Mouse (Mus musculus): ENCODE results near the gene Mcts2. TPM values are rescaled to one million over a fixed set of nuclear protein-coding genes. Genes with fewer than 3 reads are reported as not detected.

Mcts2 gene
- polyA plus RNA-seq (2017; shearing (Covaris generic)), result 4.7 TPM

GRCm38 (mm10) chr2:152686806-152687267 is at the start of gene Mcts2:
Gene Mcts2, plus strand, starts transcription at chr2:152687035.

GRCm38 (mm10) chr2:152669256-152669638 is 17.6 kb upstream of the Mcts2 start, which contains the start of gene H13:
Gene H13, plus strand, starts transcription at chr2:152669461.

DNA sequence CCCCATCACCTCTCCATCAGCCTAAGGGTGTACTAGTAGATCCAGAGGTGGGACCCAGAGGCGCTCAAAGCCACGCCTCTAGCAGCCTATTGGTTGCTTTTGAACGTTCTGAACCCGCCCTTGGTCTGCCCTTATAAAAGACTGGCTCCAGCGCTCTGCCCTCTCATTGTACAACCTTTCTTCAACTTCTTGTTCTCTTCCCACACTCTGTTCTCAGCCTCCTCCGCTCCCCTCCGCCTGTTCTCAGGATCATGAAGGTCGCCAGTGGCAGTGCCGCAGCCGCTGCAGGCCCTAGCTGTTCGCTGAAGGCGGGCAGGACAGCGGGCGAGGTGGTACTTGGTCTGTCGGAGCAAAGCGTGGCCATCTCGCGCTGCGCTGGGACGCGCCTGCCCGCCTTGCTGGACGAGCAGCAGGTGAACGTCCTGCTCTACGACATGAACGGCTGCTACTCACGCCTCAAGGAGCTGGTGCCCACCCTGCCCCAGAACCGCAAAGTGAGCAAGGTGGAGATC is 49.3 kb downstream of the Mcts2 start, which contains the start of gene Id1:
Gene Id1, plus strand, starts transcription at position 162 of the 512 bp plus-strand sequence.

Other genes with a start within 250 kb of the Mcts2 start
- not detected for gene Defb23, start 222.4 kb upstream of the Mcts2 start, polyA plus RNA-seq (2017; shearing (Covaris generic))
- gene Defb20, start 210.0 kb upstream of the Mcts2 start, polyA plus RNA-seq (2017; shearing (Covaris generic)), result not detected
- not detected for gene Defb22, start 196.9 kb upstream of the Mcts2 start, polyA plus RNA-seq (2017; shearing (Covaris generic))
- not detected for gene Defb26, start 175.3 kb upstream of the Mcts2 start, polyA plus RNA-seq (2017; shearing (Covaris generic))
- gene Defb28, start 168.8 kb upstream of the Mcts2 start, polyA plus RNA-seq (2017; shearing (Covaris generic)), result not detected
- not detected for gene Defb29, start 146.9 kb upstream of the Mcts2 start, polyA plus RNA-seq (2017; shearing (Covaris generic))
- not detected for gene Gm17416, start 117.7 kb upstream of the Mcts2 start, polyA plus RNA-seq (2017; shearing (Covaris generic))
- not detected for gene Defb21, start 114.3 kb upstream of the Mcts2 start, polyA plus RNA-seq (2017; shearing (Covaris generic))
- gene Defb19, start 106.7 kb upstream of the Mcts2 start, polyA plus RNA-seq (2017; shearing (Covaris generic)), result 1.1 TPM
- not detected for gene Defb45, start 87.6 kb upstream of the Mcts2 start, polyA plus RNA-seq (2017; shearing (Covaris generic))
- gene Defb36, start 82.7 kb upstream of the Mcts2 start, polyA plus RNA-seq (2017; shearing (Covaris generic)), result not detected
- gene Defb25, start 64.0 kb upstream of the Mcts2 start, polyA plus RNA-seq (2017; shearing (Covaris generic)), result not detected
- not detected for gene Rem1, start 60.1 kb upstream of the Mcts2 start, polyA plus RNA-seq (2017; shearing (Covaris generic))
- 182 TPM for gene H13, start 17.6 kb upstream of the Mcts2 start, polyA plus RNA-seq (2017; shearing (Covaris generic))
- gene Id1, start 49.2 kb downstream of the Mcts2 start, polyA plus RNA-seq (2017; shearing (Covaris generic)), result 1.9 TPM
- gene Cox4i2, start 67.1 kb downstream of the Mcts2 start, polyA plus RNA-seq (2017; shearing (Covaris generic)), result 0.54 TPM
- gene Bcl2l1, start 144.7 kb downstream of the Mcts2 start, polyA plus RNA-seq (2017; shearing (Covaris generic)), result 101 TPM
- 1.5 TPM for gene Tpx2, start 160.9 kb downstream of the Mcts2 start, polyA plus RNA-seq (2017; shearing (Covaris generic))
- 0.21 TPM for gene Mylk2, start 224.3 kb downstream of the Mcts2 start, polyA plus RNA-seq (2017; shearing (Covaris generic))
- gene Foxs1, start 246.2 kb downstream of the Mcts2 start, polyA plus RNA-seq (2017; shearing (Covaris generic)), result not detected